Mouse (Mus musculus) heart, adult 18-20 months (tissue): ENCODE results near the gene Olfr61. TPM values are rescaled to one million over a fixed set of nuclear protein-coding genes. Genes with fewer than 3 reads are reported as not detected.
"Not testable (repeated sequence)": the region's sequence is repeated elsewhere in the genome, so short reads cannot be mapped to it uniquely, and the experiment has no call there.

Experiments used
- DNase-seq, 2 experiments: peaks; one replicate each; pipeline ENCODE4 v3.0.0; 2021 to 2022; ENCODE audit warnings: mixed read lengths in 1 of 2
- long read RNA-seq, 2 experiments: library from polyadenylated mRNA; stranded (forward); transcript quantifications; one replicate each; pipeline ENCODE4 v2.0.0; 2021
- total RNA-seq, 2 experiments: library from RNA; stranded (reverse); gene quantifications; 2 replicates each; pipeline ENCODE4 v1.2.3; 2021

Gene Olfr61
- not detected for total RNA-seq
- long read RNA-seq, experiment 1 = 0 reads
- long read RNA-seq, experiment 2 = 0 reads

DNA sequence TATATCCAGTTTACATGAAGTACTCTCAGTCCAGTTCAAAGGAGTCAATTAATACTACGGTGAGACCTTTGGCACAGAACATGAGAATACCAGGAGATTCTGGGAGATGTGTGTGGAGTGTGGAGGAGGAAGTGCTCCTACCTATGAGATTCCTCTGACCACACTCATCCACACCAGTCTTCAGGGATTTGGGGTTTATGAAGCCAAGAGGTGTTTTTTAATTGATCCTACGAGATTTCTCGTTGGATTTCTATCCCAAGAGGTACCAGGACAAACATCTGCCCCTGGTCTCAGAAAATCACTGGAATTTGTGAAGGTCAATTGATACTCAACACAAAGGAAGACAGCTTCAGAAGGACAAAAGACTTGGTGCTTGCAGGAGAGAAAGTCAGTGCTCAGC is at the start of gene Olfr61:
TSS of gene Olfr61 (plus strand) at position 301 of the 400 bp plus-strand sequence.
- not testable (repeated sequence) for DNase-seq

DNA sequence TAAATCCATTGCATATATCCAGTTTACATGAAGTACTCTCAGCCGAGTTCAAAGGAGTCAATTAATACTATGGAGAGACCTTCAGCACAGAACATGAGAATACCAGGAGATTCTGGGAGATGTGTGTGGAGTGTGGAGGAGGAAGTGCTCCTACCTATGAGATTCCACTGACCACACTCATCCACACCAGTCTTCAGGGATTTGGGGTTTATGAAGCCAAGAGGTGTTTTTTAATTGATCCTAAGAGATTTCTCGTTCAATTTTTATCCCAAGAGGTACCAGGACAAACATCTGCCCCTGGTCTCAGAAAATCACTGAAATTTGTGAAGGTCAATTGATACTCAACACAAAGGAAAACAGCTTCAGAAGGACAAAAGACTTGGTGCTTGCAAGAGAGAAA is 27.8 kb upstream of the Olfr61 start, which contains the start of gene Olfr46:
TSS of gene Olfr46 (plus strand) at position 301 of the 400 bp plus-strand sequence.
- DNase-seq = not testable (repeated sequence)

DNA sequence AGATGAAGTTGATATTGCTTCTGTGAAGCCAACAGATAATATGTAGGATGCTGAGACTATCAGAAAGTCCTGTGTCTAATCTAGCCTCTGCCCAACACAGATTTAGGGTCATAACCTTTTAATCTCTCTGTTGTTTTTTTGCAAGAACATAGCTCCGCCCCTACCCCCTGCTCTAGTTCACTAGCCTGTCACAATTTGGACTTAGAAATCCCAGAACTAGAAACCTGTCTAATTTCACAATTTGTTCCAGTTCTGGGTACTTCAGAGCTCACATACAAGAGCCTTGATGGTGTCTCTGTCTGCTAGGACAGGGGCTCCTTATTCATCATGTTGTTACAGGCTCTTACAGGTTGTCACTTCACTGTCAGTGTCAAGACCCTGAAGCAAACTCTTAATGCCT is 1.8 kb downstream of the Olfr61 start:
- no peak for DNase-seq

DNA sequence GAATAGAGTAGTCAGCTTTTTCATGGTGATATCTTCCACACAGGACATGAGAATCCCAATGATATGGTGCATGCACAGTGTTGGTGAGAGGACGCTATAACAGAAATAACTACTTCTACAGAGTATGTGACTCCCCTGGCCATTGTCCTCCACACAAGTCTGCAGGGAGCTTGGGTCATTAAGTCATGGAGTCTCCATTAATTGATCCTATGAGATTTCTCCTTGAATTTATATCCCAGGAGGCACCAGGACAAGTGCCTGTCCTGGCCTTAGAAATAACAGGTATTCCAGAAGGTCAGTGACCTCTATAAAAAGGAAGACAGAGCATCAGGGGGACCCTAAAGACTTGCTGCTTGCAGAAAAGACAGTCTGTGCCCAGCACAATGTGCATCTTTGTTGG is 17.4 kb downstream of the Olfr61 start, which contains the start of gene Olfr53:
TSS of gene Olfr53 (plus strand) at position 301 of the 400 bp plus-strand sequence.
- DNase-seq = no peak

DNA sequence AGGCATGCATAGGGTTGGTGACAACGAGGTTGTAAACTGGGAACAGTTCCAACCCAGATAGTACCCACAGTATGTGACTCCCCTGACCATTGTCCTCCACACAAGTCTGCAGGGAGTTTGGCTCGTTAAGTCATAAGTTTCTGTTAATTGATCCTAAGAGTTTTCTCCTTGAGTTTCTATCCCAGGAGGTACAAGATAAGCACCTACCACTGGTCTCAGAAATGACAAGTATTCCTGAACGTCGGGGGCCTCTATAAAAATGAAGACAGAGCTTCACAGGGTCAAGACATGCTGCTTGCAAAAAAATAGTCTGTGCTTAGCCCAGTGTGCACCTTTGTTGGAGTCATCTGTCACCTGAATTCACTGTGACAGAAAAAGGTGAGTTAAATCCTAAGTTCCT is 30.9 kb downstream of the Olfr61 start, which contains the start of gene Olfr539:
TSS of gene Olfr539 (plus strand) at position 301 of the 400 bp plus-strand sequence.
- no peak for DNase-seq

DNA sequence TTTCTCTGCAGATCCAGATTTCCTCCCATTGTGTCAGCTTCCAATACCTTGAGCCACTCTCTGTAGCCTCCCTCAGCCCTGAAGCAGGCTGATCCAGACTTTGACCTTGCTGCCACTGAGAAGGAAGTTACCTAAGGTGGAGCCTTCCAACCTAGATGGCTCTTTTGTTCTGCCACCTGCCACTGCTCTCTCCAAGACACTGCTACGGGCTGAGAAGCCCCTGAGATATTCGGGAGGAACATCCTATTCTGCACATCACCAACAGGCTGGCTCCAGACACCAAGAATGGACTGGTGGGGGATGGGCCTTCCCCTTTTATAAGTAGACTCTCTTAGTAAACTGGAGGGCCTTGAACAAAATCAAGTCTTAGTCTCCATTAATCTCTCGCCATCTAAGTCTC is 41.9 kb downstream of the Olfr61 start:
- DNase-seq = not testable (repeated sequence)

DNA sequence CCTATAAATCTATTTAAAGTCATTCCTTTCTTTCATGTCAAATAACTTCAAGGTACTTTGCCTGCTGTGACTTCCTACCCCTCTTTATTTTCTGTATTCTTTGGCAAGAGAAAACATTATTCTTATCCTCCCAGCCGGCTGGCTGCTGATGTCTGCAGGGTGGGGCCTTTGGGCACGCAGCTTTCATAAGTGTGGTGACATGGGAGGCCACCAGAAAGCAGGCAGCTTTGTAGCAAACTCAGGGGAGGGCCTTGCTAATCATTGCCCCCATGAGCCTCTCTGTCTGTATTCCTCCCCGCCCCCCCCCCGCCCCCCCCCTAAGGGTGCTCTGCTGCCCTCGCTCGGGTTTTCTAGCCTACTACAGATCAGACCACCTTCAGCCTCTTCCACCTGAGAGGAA is 47.1 kb downstream of the Olfr61 start:
- no peak for DNase-seq

DNA sequence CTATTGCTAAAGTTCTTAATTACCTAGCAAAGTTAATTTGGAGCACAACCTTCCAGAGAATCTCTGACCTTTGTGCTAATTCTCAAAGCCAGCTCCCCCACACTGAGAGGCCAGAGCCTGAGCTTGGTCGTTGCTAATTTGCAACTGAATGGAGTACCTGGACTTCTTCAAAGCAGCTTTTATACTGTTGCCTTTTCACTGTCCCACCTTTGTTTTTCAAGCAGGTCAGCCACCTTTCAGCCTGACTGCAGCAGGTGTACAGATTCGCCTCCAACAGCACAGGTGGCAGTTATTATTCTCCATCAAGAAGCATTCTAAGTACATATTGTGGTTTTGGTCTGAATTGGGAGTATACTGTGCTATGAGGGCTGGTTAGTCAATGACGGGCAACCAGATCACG is 50.8 kb downstream of the Olfr61 start:
- DNase-seq = not testable (repeated sequence)

DNA sequence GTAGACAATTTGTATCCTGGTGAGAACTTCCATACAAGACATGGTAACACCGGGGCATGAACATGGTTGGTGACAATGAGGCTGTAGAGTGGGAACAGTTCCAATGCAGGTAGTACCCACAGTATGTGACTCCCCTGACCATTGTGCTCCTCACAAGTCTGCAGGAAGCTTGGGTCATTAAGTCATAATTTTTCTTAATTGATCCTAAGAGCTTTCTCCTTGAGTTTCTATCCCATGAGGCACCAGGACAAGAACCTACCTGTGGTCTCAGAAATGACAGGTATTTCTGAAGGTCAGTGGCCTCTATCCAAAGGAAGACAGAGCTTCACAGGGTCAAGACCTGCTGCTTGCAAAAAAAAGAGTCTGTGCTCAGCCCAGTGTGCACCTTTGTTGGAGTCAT is 52.9 kb downstream of the Olfr61 start, which contains the start of gene Olfr45:
TSS of gene Olfr45 (plus strand) at position 301 of the 400 bp plus-strand sequence.
- DNase-seq = no peak

Other genes starting within 250 kb of the Olfr61 start
- gene Olfr531, start 226.1 kb upstream of the Olfr61 start, total RNA-seq = not detected
- not detected for gene Olfr532, start 207.3 kb upstream of the Olfr61 start, total RNA-seq
- gene Olfr533, start 165.6 kb upstream of the Olfr61 start, total RNA-seq = not detected
- not detected for gene Olfr535, start 144.8 kb upstream of the Olfr61 start, total RNA-seq
- not detected for gene Olfr536, start 121.6 kb upstream of the Olfr61 start, total RNA-seq
- gene Olfr538, start 61.1 kb upstream of the Olfr61 start, total RNA-seq = not detected
- not detected for gene Olfr46, start 27.7 kb upstream of the Olfr61 start, total RNA-seq
- not detected for gene Olfr53, start 17.5 kb downstream of the Olfr61 start, total RNA-seq
- not detected for gene Olfr539, start 31.0 kb downstream of the Olfr61 start, total RNA-seq
- gene Olfr45, start 53.0 kb downstream of the Olfr61 start, total RNA-seq = not detected
- gene Olfr541, start 68.3 kb downstream of the Olfr61 start, total RNA-seq = not detected
- gene Cyp2e1, start 134.8 kb downstream of the Olfr61 start, total RNA-seq = 10 to 100 TPM in 1 of 2 experiments, 1 to 10 TPM in 1; 6.0 to 49.3 TPM
- gene Syce1, start 158.9 kb downstream of the Olfr61 start, total RNA-seq = not detected
- gene Zfp941, start 193.2 kb downstream of the Olfr61 start, total RNA-seq = under 1 TPM; 0.20 to 0.41 TPM
- 1 to 10 TPM in 1 of 2 experiments, under 1 TPM in 1; 0.77 to 2.4 TPM for gene Urah, start 206.0 kb downstream of the Olfr61 start, total RNA-seq
- gene Scgb1c1, start 216.6 kb downstream of the Olfr61 start, total RNA-seq = 10 to 100 TPM; 30.5 to 32.9 TPM
- gene Odf3, start 218.8 kb downstream of the Olfr61 start, total RNA-seq = not detected
- gene Gm45785, start 227.4 kb downstream of the Olfr61 start, total RNA-seq = not detected
- 10 to 100 TPM; 18.4 to 21.2 TPM for gene Ric8a, start 228.0 kb downstream of the Olfr61 start, total RNA-seq
- 1 to 10 TPM; 9.2 TPM for gene Bet1l, start 228.6 kb downstream of the Olfr61 start, total RNA-seq